Mouse (Mus musculus) colon, adult 2 months (tissue): Measurements from ENCODE around the gene 1700049E17Rik1. TPM values are rescaled to one million over a fixed set of nuclear protein-coding genes. Genes with fewer than 3 reads are reported as not detected.

ENCODE experiments used
- polyA plus RNA-seq: library from polyadenylated mRNA; depleted of rRNA; stranded (reverse); fragments of >200 nt; gene quantifications from 2 replicates; pipeline ENCODE4 v1.2.3, GENCODE M21; 2012; rRNA removed

The 1700049E17Rik1 gene
- not detected in 2 replicates for polyA plus RNA-seq

DNA sequence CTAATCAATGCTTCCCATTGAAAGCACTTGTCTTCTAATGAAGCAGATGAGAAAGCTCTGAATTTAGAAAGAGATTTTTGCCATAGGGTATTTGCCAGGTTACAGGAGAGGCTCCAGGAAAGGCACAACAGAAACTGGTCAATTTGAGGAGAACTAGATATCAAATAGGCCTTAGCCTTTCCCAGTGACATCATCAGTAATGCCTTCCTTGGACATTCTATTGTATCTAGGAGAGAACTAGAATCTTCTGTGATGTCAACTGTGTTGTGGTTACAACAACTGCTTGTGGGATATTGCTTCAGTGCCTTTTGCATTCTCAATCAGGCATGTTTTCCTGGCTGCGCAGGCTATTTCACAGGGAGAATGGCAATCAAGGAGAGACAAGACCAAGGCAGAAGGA lies at the start of gene 1700049E17Rik1:
Gene 1700049E17Rik1, plus strand, starts transcription at position 301 of the 400 bp plus-strand sequence.

DNA sequence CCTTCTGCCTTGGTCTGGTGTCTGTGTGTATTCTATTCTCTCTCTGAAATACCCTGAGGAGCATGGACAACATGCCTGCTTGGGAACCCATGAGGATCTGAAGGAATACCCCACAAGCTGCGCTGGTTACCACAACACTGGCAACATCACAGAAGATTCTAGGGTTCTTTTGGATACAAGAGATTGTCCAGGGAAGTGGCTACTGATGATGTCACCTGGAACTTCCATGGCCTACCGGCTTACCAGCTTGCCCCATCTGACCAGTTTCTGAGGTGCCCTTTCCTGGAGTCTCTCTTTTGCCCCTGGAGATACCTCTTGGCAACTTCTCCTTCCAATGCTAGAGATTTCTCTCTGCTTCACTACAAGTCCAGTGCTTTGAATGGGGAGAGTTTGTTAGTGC lies 17.6 kb upstream of the 1700049E17Rik1 start, which contains the start of gene Gm7980:
Gene Gm7980, minus strand, starts transcription at position 101 of the 400 bp plus-strand sequence.

DNA sequence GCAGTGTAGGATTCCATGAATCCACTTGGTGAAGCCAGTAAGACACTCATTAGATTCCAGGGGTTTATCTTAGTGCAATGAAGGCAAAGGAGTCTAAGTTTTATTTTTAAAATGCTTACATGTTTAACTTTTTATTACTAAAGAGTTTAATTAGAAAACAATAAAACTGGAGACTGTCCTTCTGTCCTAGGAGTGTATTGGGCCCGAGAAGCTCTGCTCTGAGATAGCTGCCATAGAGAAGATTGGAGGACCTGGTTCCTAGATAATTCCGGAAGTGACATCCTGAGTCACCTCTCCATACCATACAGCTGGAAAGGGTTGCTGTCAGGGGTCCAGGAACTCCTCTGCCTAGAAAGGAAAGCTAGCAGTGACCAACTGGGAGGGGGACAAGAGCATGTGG lies 18.9 kb downstream of the 1700049E17Rik1 start, which contains the start of gene 1700024B05Rik:
Gene 1700024B05Rik, plus strand, starts transcription at position 301 of the 400 bp plus-strand sequence.

DNA sequence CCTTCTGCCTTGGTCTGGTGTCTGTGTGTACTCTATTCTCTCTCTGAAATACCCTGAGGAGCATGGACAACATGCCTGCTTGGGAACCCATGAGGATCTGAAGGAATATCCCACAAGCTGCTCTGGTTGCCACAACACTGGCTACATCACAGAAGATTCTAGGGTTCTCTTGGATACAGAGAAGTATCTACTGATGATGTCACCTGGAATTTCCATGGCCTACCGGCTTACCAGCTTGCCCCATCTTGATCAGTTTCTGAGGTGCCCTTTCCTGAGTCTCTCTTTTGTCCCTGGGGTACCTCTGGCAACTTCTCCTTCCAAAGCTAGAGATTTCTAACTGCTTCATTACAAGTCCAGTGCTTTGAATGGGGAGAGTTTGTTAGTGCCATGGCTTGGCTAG lies 43.1 kb downstream of the 1700049E17Rik1 start, which contains the start of gene Gm6401:
Gene Gm6401, minus strand, starts transcription at position 101 of the 400 bp plus-strand sequence.

Other genes starting within 250 kb of the 1700049E17Rik1 start
- not detected in 2 replicates for gene Gm8068, start 223.1 kb upstream of the 1700049E17Rik1 start, polyA plus RNA-seq
- gene Gm7929, start 174.3 kb upstream of the 1700049E17Rik1 start, polyA plus RNA-seq: not detected in 2 replicates
- not detected in 2 replicates for gene Gm47189, start 152.5 kb upstream of the 1700049E17Rik1 start, polyA plus RNA-seq
- gene Gm7980, start 17.7 kb upstream of the 1700049E17Rik1 start, polyA plus RNA-seq: not detected in 2 replicates
- not detected in 2 replicates for gene 1700024B05Rik, start 19.0 kb downstream of the 1700049E17Rik1 start, polyA plus RNA-seq
- not detected in 2 replicates for gene Gm6401, start 43.0 kb downstream of the 1700049E17Rik1 start, polyA plus RNA-seq
- gene Gm3543, start 58.4 kb downstream of the 1700049E17Rik1 start, polyA plus RNA-seq: not detected in 2 replicates
- not detected in 2 replicates for gene Gm7951, start 192.4 kb downstream of the 1700049E17Rik1 start, polyA plus RNA-seq
- gene Gm17027, start 237.7 kb downstream of the 1700049E17Rik1 start, polyA plus RNA-seq: not detected in 2 replicates